Mouse (Mus musculus): ENCODE data around the gene Cdh9. TPM values are rescaled to one million over a fixed set of nuclear protein-coding genes. Genes with fewer than 3 reads are reported as not detected.

The Cdh9 gene
- not detected in 2 replicates for polyA plus RNA-seq (2015; fragmentation: Nextera tagmentation; extraction: Ambion mirVana)

GRCm38 (mm10) chr15:16728470-16729011 lies at the start of gene Cdh9:
Gene Cdh9 (plus strand): TSS chr15:16728756.

All from spleen, postnatal 0 days (tissue).